Mouse (Mus musculus) spleen, adult 2 months (tissue): ENCODE measurements around the gene Pon2.

ENCODE experiments used
- CTCF ChIP-seq: fragments of 200-500 bp; IDR thresholded peaks from 2 replicates; pipeline ENCODE4 v1.5.1; 2011; ENCODE audit warnings: mild to moderate bottlenecking, inconsistent platforms; ENCODE audit not compliant: insufficient read depth, insufficient read length, insufficient replicate concordance; ENCODE audit errors: extremely low read depth
- POLR2A ChIP-seq: fragments of 200-500 bp; IDR thresholded peaks from 2 replicates; pipeline ENCODE4 v1.6.1; 2011; ENCODE audit warnings: low read depth, low read length, inconsistent platforms

GRCm38 (mm10) chr6:5304956-5305355 is 6.7 kb upstream of the Pon2 start:
- TF ChIP-seq CTCF (no peak), POLR2A (no peak)
